Mouse (Mus musculus) neural tube, embryonic 15.5 days (tissue): ENCODE results near the gene Tmem50a. TPM values are rescaled to one million over a fixed set of nuclear protein-coding genes. Genes with fewer than 3 reads are reported as not detected.
"Not testable (repeated sequence)": the region's sequence is repeated elsewhere in the genome, so short reads cannot be mapped to it uniquely, and the experiment has no call there.

Experiments
- ATAC-seq: fragments of 200-750 bp; cut with Nextera tagmentation; 2 replicates; pipeline ENCODE4 v1.8.0; 2017; ENCODE audit warnings: mild to moderate bottlenecking, moderate TSS enrichment, moderate library complexity; ENCODE audit not compliant: low FRiP score
- H3K27ac ChIP-seq: fragments of 300-500 bp; sonication (generic); replicated peaks from 2 replicates; pipeline ENCODE4 v1.5.1; 2015; ENCODE audit warnings: mild to moderate bottlenecking, inconsistent platforms
- H3K27me3 ChIP-seq: fragments of 300-500 bp; sonication (generic); replicated peaks from 2 replicates; pipeline ENCODE4 v1.6.1; 2015; ENCODE audit warnings: inconsistent platforms
- H3K36me3 ChIP-seq: fragments of 300-500 bp; sonication (generic); 2 replicates; pipeline ENCODE4 v1.6.1; 2015; ENCODE audit warnings: inconsistent platforms
- H3K4me1 ChIP-seq: fragments of 300-500 bp; sonication (generic); 2 replicates; pipeline ENCODE4 v1.6.1; 2015; ENCODE audit warnings: inconsistent platforms
- H3K4me2 ChIP-seq: fragments of 300-500 bp; sonication (generic); 2 replicates; pipeline ENCODE4 v1.6.1; 2015; ENCODE audit warnings: inconsistent platforms, mild to moderate bottlenecking, moderate library complexity
- H3K4me3 ChIP-seq: fragments of 300-500 bp; sonication (generic); replicated peaks from 2 replicates; pipeline ENCODE4 v1.5.1; 2015; ENCODE audit warnings: mild to moderate bottlenecking, inconsistent platforms
- H3K9ac ChIP-seq: fragments of 300-500 bp; sonication (generic); replicated peaks from 2 replicates; pipeline ENCODE4 v1.6.1; 2015; ENCODE audit warnings: mild to moderate bottlenecking, inconsistent platforms
- H3K9me3 ChIP-seq: fragments of 300-500 bp; sonication (generic); replicated peaks from 2 replicates; pipeline ENCODE4 v1.6.1; 2016; ENCODE audit warnings: inconsistent platforms
- WGBS: fragments of 180-500 bp; shearing (Covaris S2); methylation state at CpG from one replicate; pipeline ENCODE4 v1.1.7; 2015; ENCODE audit warnings: mixed read lengths; 5-methylcytosine and 5-hydroxymethylcytosine counted together
- polyA plus RNA-seq: library from polyadenylated mRNA; unstranded; fragments of >200 nt; fragmentation: Nextera tagmentation; extraction: Ambion mirVana; gene quantifications from 2 replicates; pipeline ENCODE4 v1.2.1, GENCODE M21; 2015

Gene Tmem50a
- polyA plus RNA-seq, 1 experiment from 2014 or later, result 218 TPM

- Histone ChIP-seq H3K9me3 (no peaks in the 10 kb centered on the region), H3K4me3 (peak overlapping the region; percentile 99), H3K4me1 (peaks cover 32% of the 10 kb centered on the region), H3K9ac (peak overlapping the region; percentile 65), H3K36me3 (peaks cover 20% of the 10 kb centered on the region), H3K4me2 (peak overlapping the region; percentile 89), H3K27me3 (no peaks in the 10 kb centered on the region), H3K27ac (peak overlapping the region; percentile 96)
- WGBS, result 59% methylated on average over 10 of the region's 10 CpGs
- no peak for ATAC-seq
Observed at GRCm38 (mm10) chr4:134922111-134922924, 7.5 kb upstream of the Tmem50a start.

- Histone ChIP-seq H3K27ac (no peak overlapping the region), H3K4me3 (no peak overlapping the region), H3K4me1 (peaks cover 28% of the 10 kb centered on the region), H3K27me3 (no peaks in the 10 kb centered on the region), H3K4me2 (no peak overlapping the region), H3K9ac (no peak overlapping the region), H3K9me3 (no peaks in the 10 kb centered on the region), H3K36me3 (peaks cover 15% of the 10 kb centered on the region)
- no peak for ATAC-seq
- WGBS, result 96% methylated on average over 4 of the region's 4 CpGs
Observed at GRCm38 (mm10) chr4:134921703-134922102, 6.9 kb upstream of the Tmem50a start.

GRCm38 (mm10) chr4:134920631-134921030, 5.8 kb upstream of the Tmem50a start:
- Histone ChIP-seq H3K4me1 (peaks cover 20% of the 10 kb centered on the region), H3K27ac (no peak overlapping the region)
- 95% methylated on average over 6 of the region's 6 CpGs for WGBS

GRCm38 (mm10) chr4:134919733-134920540, 5.1 kb upstream of the Tmem50a start:
- Histone ChIP-seq H3K4me2 (no peak overlapping the region), H3K4me1 (peaks cover 20% of the 10 kb centered on the region), H3K4me3 (no peak overlapping the region), H3K9ac (no peak overlapping the region), H3K36me3 (no peaks in the 10 kb centered on the region), H3K27ac (no peak overlapping the region), H3K9me3 (no peaks in the 10 kb centered on the region), H3K27me3 (no peaks in the 10 kb centered on the region)
- no peak for ATAC-seq
- 41% methylated on average over 12 of the region's 12 CpGs for WGBS

More at GRCm38 (mm10) chr4:134920631-134921030, 5.8 kb upstream of the Tmem50a start:
- H3K9ac ChIP-seq, result no peak overlapping the region
- no peak for ATAC-seq
- no peaks in the 10 kb centered on the region for H3K27me3 ChIP-seq
- H3K4me3 ChIP-seq, result no peak overlapping the region
- peaks cover 5% of the 10 kb centered on the region for H3K36me3 ChIP-seq
- no peaks in the 10 kb centered on the region for H3K9me3 ChIP-seq
- H3K4me2 ChIP-seq, result no peak overlapping the region

GRCm38 (mm10) chr4:134918381-134918780, 3.6 kb upstream of the Tmem50a start:
- Histone ChIP-seq H3K4me2 (no peak overlapping the region), H3K36me3 (no peaks in the 10 kb centered on the region), H3K27ac (no peak overlapping the region), H3K27me3 (no peaks in the 10 kb centered on the region), H3K9me3 (no peaks in the 10 kb centered on the region), H3K4me1 (peaks cover 24% of the 10 kb centered on the region), H3K4me3 (no peak overlapping the region), H3K9ac (no peak overlapping the region)
- ATAC-seq, result no peak
- 73% methylated on average over 7 of the region's 7 CpGs for WGBS

- H3K36me3 ChIP-seq, result no peaks in the 10 kb centered on the region
- peaks cover 23% of the 10 kb centered on the region for H3K4me1 ChIP-seq
- 74% methylated on average over 3 of the region's 3 CpGs for WGBS
- ATAC-seq, result no peak
- no peak overlapping the region for H3K4me2 ChIP-seq
- no peak overlapping the region for H3K9ac ChIP-seq
- no peaks in the 10 kb centered on the region for H3K27me3 ChIP-seq
- no peak overlapping the region for H3K27ac ChIP-seq
- no peaks in the 10 kb centered on the region for H3K9me3 ChIP-seq
- no peak overlapping the region for H3K4me3 ChIP-seq
Observed at GRCm38 (mm10) chr4:134917194-134917593, 2.4 kb upstream of the Tmem50a start.

GRCm38 (mm10) chr4:134915223-134916050, 613 bp upstream of the Tmem50a start:
- ATAC-seq, result peak; percentile 58
- Histone ChIP-seq H3K9ac (peak overlapping the region; percentile 95), H3K4me1 (peaks cover 21% of the 10 kb centered on the region), H3K9me3 (no peaks in the 10 kb centered on the region), H3K4me3 (peak overlapping the region; percentile 97), H3K27me3 (no peaks in the 10 kb centered on the region), H3K36me3 (0 out of 2 replicates have a peak, but pooled peaks cover 7% of the 10 kb centered on the region), H3K27ac (peak overlapping the region; percentile 91), H3K4me2 (peak overlapping the region; percentile 71)
- 60% methylated on average over 14 of the region's 14 CpGs for WGBS

GRCm38 (mm10) chr4:134914122-134914863, 531 bp downstream of the Tmem50a start:
- H3K9me3 ChIP-seq, result no peaks in the 10 kb centered on the region
- WGBS, result under 1% methylated on average over 43 of the region's 43 CpGs
- H3K4me3 ChIP-seq, result peak overlapping the region; percentile 97
- no peaks in the 10 kb centered on the region for H3K27me3 ChIP-seq
- H3K36me3 ChIP-seq, result peaks cover 11% of the 10 kb centered on the region
- peaks cover 21% of the 10 kb centered on the region for H3K4me1 ChIP-seq
- peak overlapping the region; percentile 95 for H3K9ac ChIP-seq
- peak; percentile 77 for ATAC-seq
- H3K27ac ChIP-seq, result peak overlapping the region; percentile 91
- H3K4me2 ChIP-seq, result peak overlapping the region; percentile 71

GRCm38 (mm10) chr4:134913413-134913812, 1.4 kb downstream of the Tmem50a start:
- 32% methylated on average over 3 of the region's 3 CpGs for WGBS
- Histone ChIP-seq H3K9me3 (no peaks in the 10 kb centered on the region), H3K4me3 (peak overlapping the region; percentile 97; the same call in 1 of the 2 replicates), H3K27ac (no peak overlapping the region), H3K4me2 (peak overlapping the region; percentile 71), H3K9ac (0 out of 2 replicates have a peak overlapping the region, but pooled peaks have one; percentile 95), H3K4me1 (peaks cover 21% of the 10 kb centered on the region), H3K36me3 (peaks cover 20% of the 10 kb centered on the region), H3K27me3 (no peaks in the 10 kb centered on the region)
- ATAC-seq, result no peak

- H3K4me3 ChIP-seq, result not testable (repeated sequence)
Observed at GRCm38 (mm10) chr4:134911406-134911805, 3.4 kb downstream of the Tmem50a start.

More at GRCm38 (mm10) chr4:134911406-134911805, 3.4 kb downstream of the Tmem50a start:
- Histone ChIP-seq H3K4me1 (peaks cover 21% of the 10 kb centered on the region), H3K36me3 (peaks cover 39% of the 10 kb centered on the region)
- H3K4me2 ChIP-seq, H3K27me3 ChIP-seq, ATAC-seq, H3K9me3 ChIP-seq, H3K9ac ChIP-seq, H3K27ac ChIP-seq: not testable (repeated sequence)
- WGBS, result 94% methylated on average over 8 of the region's 8 CpGs
